Mouse (Mus musculus): ENCODE data around the gene Foxj1. TPM values are rescaled to one million over a fixed set of nuclear protein-coding genes. Genes with fewer than 3 reads are reported as not detected.
"Not testable (repeated sequence)": the region's sequence is repeated elsewhere in the genome, so short reads cannot be mapped to it uniquely, and the experiment has no call there.

The Foxj1 gene
- polyA plus RNA-seq, 1 experiment from 2014 or later, result 0.71 TPM

- no peaks in the 10 kb centered on the region for H3K36me3 ChIP-seq (ENCODE audit: control insufficient read depth, insufficient read depth)
- peaks cover 11% of the 10 kb centered on the region for H3K4me1 ChIP-seq (ENCODE audit: control insufficient read depth, low read depth, low read length)
- ATAC-seq (ENCODE audit: low read depth), result peak; percentile 57; the same call in 1 of the 2 replicates
- H3K27me3 ChIP-seq (ENCODE audit: control insufficient read depth, insufficient read depth, low read depth, low read length), result no peaks in the 10 kb centered on the region
- no peak overlapping the region for H3K4me3 ChIP-seq (ENCODE audit: low read depth, low read length)
- no peak overlapping the region for H3K4me2 ChIP-seq (ENCODE audit: low read depth, low read length)
- 26% methylated on average over 9 of the region's 9 CpGs for WGBS (ENCODE audit: insufficient replicate concordance)
- H3K27ac ChIP-seq (ENCODE audit: low read length), result no peak overlapping the region
- H3K9ac ChIP-seq (ENCODE audit: low read depth, low read length), result no peak overlapping the region
- H3K9me3 ChIP-seq (replicated peaks; ENCODE audit: control insufficient read depth, low read length), result no peaks in the 10 kb centered on the region
Observed at GRCm38 (mm10) chr11:116368116-116368515, 32.9 kb upstream of the Foxj1 start.

- H3K9ac ChIP-seq (ENCODE audit: low read depth, low read length), result no peak overlapping the region
- no peaks in the 10 kb centered on the region for H3K36me3 ChIP-seq (ENCODE audit: control insufficient read depth, insufficient read depth)
- no peak overlapping the region for H3K27ac ChIP-seq (ENCODE audit: low read length)
- H3K27me3 ChIP-seq (ENCODE audit: control insufficient read depth, insufficient read depth, low read depth, low read length), result no peaks in the 10 kb centered on the region
- no peak for ATAC-seq (ENCODE audit: low read depth)
- H3K4me3 ChIP-seq (ENCODE audit: low read depth, low read length), result no peak overlapping the region
- no peak overlapping the region for H3K4me2 ChIP-seq (ENCODE audit: low read depth, low read length)
- WGBS (ENCODE audit: insufficient replicate concordance), result 69% methylated on average over 1 of the region's 1 CpGs
- no peaks in the 10 kb centered on the region for H3K9me3 ChIP-seq (replicated peaks; ENCODE audit: control insufficient read depth, low read length)
- peaks cover 11% of the 10 kb centered on the region for H3K4me1 ChIP-seq (ENCODE audit: control insufficient read depth, low read depth, low read length)
Observed at GRCm38 (mm10) chr11:116366647-116367046, 31.4 kb upstream of the Foxj1 start.

GRCm38 (mm10) chr11:116366124-116366523, 30.9 kb upstream of the Foxj1 start:
- Histone ChIP-seq H3K9ac (ENCODE audit: low read depth, low read length) (no peak overlapping the region), H3K4me2 (ENCODE audit: low read depth, low read length) (no peak overlapping the region), H3K27ac (ENCODE audit: low read length) (no peak overlapping the region), H3K4me1 (ENCODE audit: control insufficient read depth, low read depth, low read length) (peaks cover 11% of the 10 kb centered on the region), H3K4me3 (ENCODE audit: low read depth, low read length) (no peak overlapping the region), H3K36me3 (ENCODE audit: control insufficient read depth, insufficient read depth) (no peaks in the 10 kb centered on the region), H3K9me3 (replicated peaks; ENCODE audit: control insufficient read depth, low read length) (no peaks in the 10 kb centered on the region), H3K27me3 (ENCODE audit: control insufficient read depth, insufficient read depth, low read depth, low read length) (no peaks in the 10 kb centered on the region)
- 35% methylated on average over 2 of the region's 2 CpGs for WGBS (ENCODE audit: insufficient replicate concordance)
- ATAC-seq (ENCODE audit: low read depth), result no peak

- WGBS (ENCODE audit: insufficient replicate concordance), result 73% methylated on average over 13 of the region's 13 CpGs
- H3K4me3 ChIP-seq (ENCODE audit: low read depth, low read length), result no peak overlapping the region
- H3K27me3 ChIP-seq (ENCODE audit: control insufficient read depth, insufficient read depth, low read depth, low read length), result no peaks in the 10 kb centered on the region
- no peak overlapping the region for H3K27ac ChIP-seq (ENCODE audit: low read length)
- no peaks in the 10 kb centered on the region for H3K9me3 ChIP-seq (replicated peaks; ENCODE audit: control insufficient read depth, low read length)
- H3K4me2 ChIP-seq (ENCODE audit: low read depth, low read length), result no peak overlapping the region
- ATAC-seq (ENCODE audit: low read depth), result peak; percentile 60; the same call in 1 of the 2 replicates
- H3K36me3 ChIP-seq (ENCODE audit: control insufficient read depth, insufficient read depth), result no peaks in the 10 kb centered on the region
- H3K4me1 ChIP-seq (ENCODE audit: control insufficient read depth, low read depth, low read length), result peaks cover 11% of the 10 kb centered on the region
- H3K9ac ChIP-seq (ENCODE audit: low read depth, low read length), result no peak overlapping the region
Observed at GRCm38 (mm10) chr11:116365432-116365831, 30.2 kb upstream of the Foxj1 start.

GRCm38 (mm10) chr11:116362015-116362414, 26.8 kb upstream of the Foxj1 start:
- H3K4me2 ChIP-seq (ENCODE audit: low read depth, low read length), result no peak overlapping the region
- H3K27ac ChIP-seq (ENCODE audit: low read length), result no peak overlapping the region
- 69% methylated on average over 11 of the region's 11 CpGs for WGBS (ENCODE audit: insufficient replicate concordance)
- H3K27me3 ChIP-seq (ENCODE audit: control insufficient read depth, insufficient read depth, low read depth, low read length), result no peaks in the 10 kb centered on the region
- H3K9me3 ChIP-seq (replicated peaks; ENCODE audit: control insufficient read depth, low read length), result no peaks in the 10 kb centered on the region
- no peak for ATAC-seq (ENCODE audit: low read depth)
- H3K4me1 ChIP-seq (ENCODE audit: control insufficient read depth, low read depth, low read length), result no peaks in the 10 kb centered on the region
- H3K36me3 ChIP-seq (ENCODE audit: control insufficient read depth, insufficient read depth), result no peaks in the 10 kb centered on the region
- H3K4me3 ChIP-seq (ENCODE audit: low read depth, low read length), result no peak overlapping the region
- H3K9ac ChIP-seq (ENCODE audit: low read depth, low read length), result no peak overlapping the region

GRCm38 (mm10) chr11:116360915-116361314, 25.7 kb upstream of the Foxj1 start:
- not testable (repeated sequence) for H3K9ac ChIP-seq (ENCODE audit: low read depth, low read length); H3K9me3 ChIP-seq (replicated peaks; ENCODE audit: control insufficient read depth, low read length); H3K4me1 ChIP-seq (ENCODE audit: control insufficient read depth, low read depth, low read length); H3K27ac ChIP-seq (ENCODE audit: low read length); ATAC-seq (ENCODE audit: low read depth); H3K27me3 ChIP-seq (ENCODE audit: control insufficient read depth, insufficient read depth, low read depth, low read length); H3K4me3 ChIP-seq (ENCODE audit: low read depth, low read length); H3K4me2 ChIP-seq (ENCODE audit: low read depth, low read length); H3K36me3 ChIP-seq (ENCODE audit: control insufficient read depth, insufficient read depth)
- 85% methylated on average over 5 of the region's 5 CpGs for WGBS (ENCODE audit: insufficient replicate concordance)

- Histone ChIP-seq H3K4me2 (ENCODE audit: low read depth, low read length) (no peak overlapping the region), H3K27ac (ENCODE audit: low read length) (no peak overlapping the region), H3K4me3 (ENCODE audit: low read depth, low read length) (no peak overlapping the region), H3K4me1 (ENCODE audit: control insufficient read depth, low read depth, low read length) (no peaks in the 10 kb centered on the region), H3K36me3 (ENCODE audit: control insufficient read depth, insufficient read depth) (no peaks in the 10 kb centered on the region), H3K9me3 (replicated peaks; ENCODE audit: control insufficient read depth, low read length) (no peaks in the 10 kb centered on the region), H3K27me3 (ENCODE audit: control insufficient read depth, insufficient read depth, low read depth, low read length) (no peaks in the 10 kb centered on the region), H3K9ac (ENCODE audit: low read depth, low read length) (no peak overlapping the region)
- WGBS (ENCODE audit: insufficient replicate concordance), result 81% methylated on average over 12 of the region's 12 CpGs
- no peak for ATAC-seq (ENCODE audit: low read depth)
Observed at GRCm38 (mm10) chr11:116359652-116360051, 24.5 kb upstream of the Foxj1 start.

GRCm38 (mm10) chr11:116358926-116359637, 23.9 kb upstream of the Foxj1 start:
- H3K36me3 ChIP-seq (ENCODE audit: control insufficient read depth, insufficient read depth), result no peaks in the 10 kb centered on the region
- H3K27me3 ChIP-seq (ENCODE audit: control insufficient read depth, insufficient read depth, low read depth, low read length), result no peaks in the 10 kb centered on the region
- no peaks in the 10 kb centered on the region for H3K9me3 ChIP-seq (replicated peaks; ENCODE audit: control insufficient read depth, low read length)
- H3K4me2 ChIP-seq (ENCODE audit: low read depth, low read length), result no peak overlapping the region
- no peak for ATAC-seq (ENCODE audit: low read depth)
- no peak overlapping the region for H3K9ac ChIP-seq (ENCODE audit: low read depth, low read length)
- WGBS (ENCODE audit: insufficient replicate concordance), result 57% methylated on average over 15 of the region's 15 CpGs
- H3K27ac ChIP-seq (ENCODE audit: low read length), result no peak overlapping the region
- no peaks in the 10 kb centered on the region for H3K4me1 ChIP-seq (ENCODE audit: control insufficient read depth, low read depth, low read length)
- no peak overlapping the region for H3K4me3 ChIP-seq (ENCODE audit: low read depth, low read length)

GRCm38 (mm10) chr11:116354521-116354920, 19.3 kb upstream of the Foxj1 start:
- Histone ChIP-seq H3K27ac (ENCODE audit: low read length) (no peak overlapping the region), H3K4me3 (ENCODE audit: low read depth, low read length) (no peak overlapping the region), H3K9ac (ENCODE audit: low read depth, low read length) (no peak overlapping the region), H3K9me3 (replicated peaks; ENCODE audit: control insufficient read depth, low read length) (no peaks in the 10 kb centered on the region), H3K4me1 (ENCODE audit: control insufficient read depth, low read depth, low read length) (no peaks in the 10 kb centered on the region), H3K36me3 (ENCODE audit: control insufficient read depth, insufficient read depth) (no peaks in the 10 kb centered on the region), H3K27me3 (ENCODE audit: control insufficient read depth, insufficient read depth, low read depth, low read length) (no peaks in the 10 kb centered on the region), H3K4me2 (ENCODE audit: low read depth, low read length) (no peak overlapping the region)
- 71% methylated on average over 17 of the region's 17 CpGs for WGBS (ENCODE audit: insufficient replicate concordance)
- ATAC-seq (ENCODE audit: low read depth), result no peak
